Mouse (Mus musculus) left cerebral cortex, adult 18-20 months (tissue): Measurements from ENCODE around the gene Itpkc. TPM values are rescaled to one million over a fixed set of nuclear protein-coding genes. Genes with fewer than 3 reads are reported as not detected.

Source experiments
- DNase-seq, 2 experiments: peaks; one replicate each; pipeline ENCODE4 v3.0.0; 2021 to 2022; ENCODE audit warnings: low spot score in 2 of 2, mixed read lengths in 1 of 2
- total RNA-seq, 2 experiments: library from RNA; stranded (reverse); gene quantifications; 2 replicates each; pipeline ENCODE4 v1.2.3; 2021

The Itpkc gene
- total RNA-seq, 2 experiments from 2014 or later, result 11.3 to 11.7 TPM

DNA sequence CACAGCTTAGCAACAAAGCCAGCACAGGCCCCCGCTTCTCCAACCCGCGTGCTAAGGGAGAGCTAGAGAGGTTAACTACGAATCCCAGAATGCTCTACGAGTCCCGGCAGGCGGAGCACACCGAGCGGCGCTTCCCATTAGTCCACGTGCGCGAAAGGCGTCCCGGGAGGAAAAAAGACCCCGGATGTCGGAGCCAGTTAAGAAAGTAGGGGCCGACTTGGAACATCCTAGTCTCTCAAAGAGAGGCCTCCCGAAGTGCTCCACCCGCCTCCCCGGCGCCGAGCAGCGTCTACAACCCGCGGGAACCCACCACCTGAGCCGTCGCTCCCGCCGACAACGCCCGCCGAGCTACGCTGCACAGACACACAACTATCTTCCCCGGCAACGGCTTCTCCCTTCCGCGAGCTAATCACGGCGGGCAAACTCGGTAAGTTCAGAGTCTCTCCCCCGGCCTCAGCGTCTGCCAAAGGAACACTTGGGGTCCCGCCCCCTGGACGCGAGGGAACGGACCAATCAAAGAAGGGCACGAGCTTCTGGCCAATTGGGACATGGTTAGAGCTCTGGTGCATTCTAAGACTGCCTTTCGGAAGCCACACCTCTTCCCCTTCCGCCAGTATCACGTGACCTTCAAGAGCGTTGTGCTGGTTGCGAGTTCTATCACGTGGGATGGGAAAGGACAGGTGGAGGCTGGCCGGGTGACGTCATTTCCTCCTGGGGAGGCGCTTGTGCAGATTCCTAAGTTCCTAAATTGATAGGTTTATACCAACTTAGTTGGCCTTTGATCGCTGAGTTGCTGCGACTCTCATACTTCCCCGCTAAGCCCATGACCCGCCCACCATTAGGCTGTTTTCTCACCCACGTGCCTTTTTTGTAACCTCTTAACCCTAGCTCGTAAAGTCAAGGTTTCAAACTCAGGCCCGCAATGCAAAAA lies 32.5 kb downstream of the Itpkc start, which contains the start of the genes BC024978 and Snrpa:
TSS of gene BC024978 (plus strand) at position 101 of the 931 bp plus-strand sequence.
TSS of gene Snrpa (minus strand) at position 591 of the 931 bp plus-strand sequence.
- peak; percentile 96 to 97 for DNase-seq

GRCm38 (mm10) chr7:27193731-27194130 lies 34.7 kb downstream of the Itpkc start:
- DNase-seq, result no peak

GRCm38 (mm10) chr7:27192434-27192833 lies 36.0 kb downstream of the Itpkc start:
- no peak for DNase-seq

DNA sequence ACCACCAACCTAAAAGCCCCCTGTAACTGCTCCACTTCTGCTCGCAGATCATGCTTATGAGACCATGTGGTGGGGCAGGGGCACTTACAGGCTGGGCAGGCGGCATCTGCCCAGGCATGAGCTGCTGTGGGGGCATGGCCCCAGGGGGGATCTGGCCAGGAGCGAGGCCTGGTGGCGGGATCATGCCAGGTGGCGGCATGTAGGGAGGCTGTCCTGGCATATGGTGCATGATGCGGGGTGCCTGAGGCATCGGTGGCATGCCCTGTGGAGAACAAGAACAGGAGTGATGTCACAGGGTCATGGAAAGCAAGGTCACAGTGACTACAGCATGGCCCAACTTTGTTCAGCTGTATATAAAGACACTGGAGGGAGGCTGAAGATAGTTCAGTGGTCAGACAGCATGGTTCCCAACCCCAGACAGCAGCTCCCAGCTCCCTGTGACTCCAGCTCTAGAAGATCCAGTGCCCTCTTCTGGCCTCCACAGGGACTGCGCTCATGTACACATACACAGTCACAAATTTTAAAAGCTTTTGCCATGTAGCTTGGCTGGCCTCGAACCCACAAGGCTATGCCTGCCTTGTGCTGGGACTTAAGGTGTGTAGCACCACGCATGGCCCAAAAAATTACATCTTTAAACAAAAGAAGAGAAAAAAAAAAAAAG lies 39.1 kb downstream of the Itpkc start:
- DNase-seq, result no peak

DNA sequence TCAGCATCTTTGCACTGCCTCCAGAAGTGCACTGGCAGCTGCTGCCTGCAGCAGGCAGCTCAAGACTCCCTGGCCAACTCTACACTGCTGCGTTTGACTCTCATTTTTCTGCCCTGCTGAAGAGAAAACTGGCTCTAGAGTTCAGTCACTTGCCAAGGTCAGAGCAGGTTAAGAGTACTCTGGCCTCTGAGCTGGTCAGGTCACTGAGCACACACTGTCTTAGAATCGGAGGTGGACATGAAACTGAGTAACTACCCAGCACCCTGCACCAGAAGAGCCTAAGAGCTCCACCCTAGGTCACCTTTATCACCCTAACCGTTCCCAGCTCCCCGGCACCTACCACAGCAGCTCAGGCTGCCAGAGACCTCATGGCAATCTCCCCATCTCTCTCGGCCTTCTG lies 42.5 kb downstream of the Itpkc start:
- no peak for DNase-seq

DNA sequence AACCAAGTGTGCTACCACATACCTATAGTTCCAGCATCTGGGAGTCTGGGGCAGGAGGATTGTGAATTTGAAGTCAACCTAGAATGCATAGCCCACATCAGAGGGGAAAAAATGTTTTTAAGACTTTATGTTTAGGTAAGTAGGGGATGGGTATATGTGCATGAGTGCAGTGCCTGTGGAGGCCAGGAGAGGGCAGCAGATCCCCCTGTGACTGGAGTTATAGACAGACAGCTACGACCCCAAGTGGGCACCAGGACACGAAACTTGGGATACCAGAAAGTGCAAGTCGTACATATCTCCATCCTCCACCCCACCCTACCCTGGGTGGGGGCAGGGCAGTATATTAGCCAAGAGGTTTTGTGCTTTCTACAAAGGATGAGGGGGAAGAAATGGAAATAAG lies 43.5 kb downstream of the Itpkc start:
- peak in 1 of 2 experiments; percentile 14 for DNase-seq

DNA sequence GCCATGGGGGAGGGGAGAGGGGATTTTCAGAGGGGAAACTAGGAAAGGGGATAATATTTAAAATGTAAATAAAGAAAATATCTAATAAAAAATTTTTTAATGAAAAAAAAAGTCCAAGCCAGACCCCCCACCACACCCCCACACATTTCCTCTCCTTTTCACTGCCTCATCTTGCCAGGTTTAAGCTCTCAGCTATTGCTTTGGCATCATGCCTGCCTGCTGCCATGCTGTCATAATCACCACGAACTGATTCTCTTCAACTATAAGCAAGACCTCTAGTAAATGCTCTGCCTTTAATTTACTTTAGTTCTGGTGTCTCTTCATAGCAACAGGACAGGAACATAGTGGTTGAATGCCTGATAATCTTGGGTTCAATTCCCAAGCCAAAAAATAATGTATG lies 46.0 kb downstream of the Itpkc start:
- no peak for DNase-seq

DNA sequence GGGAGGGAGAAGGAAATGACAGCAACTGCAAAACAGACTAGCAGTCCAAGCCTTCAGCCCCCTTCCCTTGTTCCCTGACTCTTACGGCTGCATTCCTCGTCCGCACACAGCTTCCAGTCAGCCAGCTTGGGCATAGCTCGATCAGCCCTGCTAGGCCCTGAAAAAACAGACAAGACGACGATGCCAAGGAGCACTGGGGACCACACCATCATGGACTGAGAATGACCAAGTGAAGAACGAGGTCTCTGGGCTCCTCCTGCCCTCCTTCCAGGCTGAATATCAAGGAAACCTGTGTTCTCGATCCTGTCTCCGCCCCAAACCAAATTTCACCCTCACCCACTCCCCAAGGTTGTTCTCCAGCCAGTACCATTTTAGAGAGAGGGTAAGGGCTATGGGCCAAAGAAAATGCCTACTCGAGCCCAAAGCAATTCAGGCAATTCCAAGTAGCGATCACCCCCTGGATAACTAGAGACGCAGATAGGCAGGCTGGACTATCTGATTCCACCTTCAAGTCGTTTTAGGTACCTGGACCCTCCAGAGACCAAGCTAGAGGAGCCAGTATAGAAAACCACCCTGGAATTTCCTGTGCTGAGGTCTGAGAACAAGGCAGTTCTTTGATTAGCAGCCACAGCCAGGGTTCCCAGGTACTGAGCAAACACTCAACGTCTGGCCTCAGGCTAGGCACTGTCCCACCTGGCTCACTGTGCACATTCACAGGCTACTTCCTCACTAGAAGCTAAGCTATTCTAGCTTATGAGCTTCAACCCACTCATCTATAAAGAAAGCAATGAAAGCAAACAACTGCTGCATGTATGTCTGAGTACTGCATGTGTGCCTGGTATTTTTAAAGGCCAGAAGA lies 47.4 kb downstream of the Itpkc start, which contains the start of the genes Gm21983 and Mia:
TSS of gene Gm21983 (minus strand) at position 250 of the 859 bp plus-strand sequence.
TSS of gene Mia (minus strand) at position 321 of the 859 bp plus-strand sequence.
- no peak for DNase-seq

- DNase-seq, result no peak
Measured at GRCm38 (mm10) chr7:27180036-27180435, 48.4 kb downstream of the Itpkc start.

- no peak for DNase-seq
Measured at GRCm38 (mm10) chr7:27179217-27179918, 49.1 kb downstream of the Itpkc start.

DNA sequence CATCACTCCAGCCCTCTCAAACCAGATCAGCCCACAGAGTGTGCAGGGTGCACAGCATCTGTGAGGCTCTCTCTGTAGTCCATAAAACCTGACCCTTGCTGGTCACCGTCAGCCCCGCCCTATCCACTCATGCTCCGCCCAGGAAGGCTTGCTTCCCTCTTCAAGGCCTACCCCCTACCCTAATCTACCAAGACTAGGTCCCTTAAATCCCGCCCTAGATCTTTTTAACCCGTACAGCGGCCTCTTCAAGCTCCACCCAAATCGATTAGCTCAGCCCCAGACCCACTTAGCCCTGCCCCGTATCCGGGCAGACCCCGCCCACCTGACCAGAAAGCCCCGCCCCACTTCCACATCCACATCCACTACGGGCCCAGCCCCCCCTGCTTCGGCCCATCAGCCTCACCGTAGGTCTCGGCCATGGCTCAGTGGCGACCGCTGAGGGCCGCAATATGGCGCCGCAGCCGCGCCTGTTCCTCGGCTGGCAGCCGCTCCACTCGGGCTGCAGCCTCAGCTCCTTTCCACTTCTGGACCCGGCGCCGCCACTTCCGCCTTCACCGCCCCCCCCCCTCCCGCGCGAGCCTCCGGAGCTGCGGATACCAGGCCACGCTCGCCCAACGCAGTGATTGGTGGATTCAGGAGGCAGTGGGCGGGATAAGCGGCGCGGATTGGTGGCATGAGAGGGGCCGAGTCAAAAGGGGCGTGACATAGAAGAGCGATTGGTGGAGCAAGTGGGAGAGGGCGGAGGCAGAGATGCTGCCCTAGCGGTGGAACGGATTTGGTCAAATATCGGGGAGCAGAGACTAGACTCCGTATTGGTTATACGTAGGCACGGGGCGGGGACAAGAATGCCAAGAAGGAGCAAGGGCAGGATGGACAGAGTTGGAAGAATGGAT lies 49.9 kb downstream of the Itpkc start, which contains the start of gene Rab4b:
TSS of gene Rab4b (minus strand) at position 573 of the 893 bp plus-strand sequence.
- DNase-seq, result peak; percentile 98 to 99

- DNase-seq, result no peak
Measured at GRCm38 (mm10) chr7:27177942-27178323, 50.5 kb downstream of the Itpkc start.

DNA sequence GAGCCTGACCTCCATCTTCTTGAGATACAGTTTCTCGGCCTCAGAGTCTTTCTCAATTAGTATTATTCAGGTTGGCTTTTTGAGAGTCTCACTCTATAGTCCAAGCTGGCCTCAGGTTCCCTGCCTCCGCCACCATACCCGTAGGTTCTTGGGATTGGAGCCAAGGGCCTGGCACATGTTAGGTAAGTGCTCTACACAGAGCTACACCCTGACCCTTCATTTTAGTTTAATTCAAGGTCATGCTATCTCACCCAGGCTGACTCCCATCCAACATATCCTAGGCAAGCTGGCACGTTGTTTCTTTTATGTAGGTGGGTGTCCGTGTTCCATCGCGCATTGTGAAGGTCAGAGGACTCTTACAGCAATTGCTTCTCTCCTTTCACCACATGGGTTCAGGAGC lies 53.6 kb downstream of the Itpkc start:
- no peak for DNase-seq

GRCm38 (mm10) chr7:27174496-27174895 lies 54.0 kb downstream of the Itpkc start:
- no peak for DNase-seq

- no peak for DNase-seq
Measured at GRCm38 (mm10) chr7:27170981-27171380, 57.5 kb downstream of the Itpkc start.

GRCm38 (mm10) chr7:27168371-27168770 lies 60.1 kb downstream of the Itpkc start:
- no peak for DNase-seq

DNA sequence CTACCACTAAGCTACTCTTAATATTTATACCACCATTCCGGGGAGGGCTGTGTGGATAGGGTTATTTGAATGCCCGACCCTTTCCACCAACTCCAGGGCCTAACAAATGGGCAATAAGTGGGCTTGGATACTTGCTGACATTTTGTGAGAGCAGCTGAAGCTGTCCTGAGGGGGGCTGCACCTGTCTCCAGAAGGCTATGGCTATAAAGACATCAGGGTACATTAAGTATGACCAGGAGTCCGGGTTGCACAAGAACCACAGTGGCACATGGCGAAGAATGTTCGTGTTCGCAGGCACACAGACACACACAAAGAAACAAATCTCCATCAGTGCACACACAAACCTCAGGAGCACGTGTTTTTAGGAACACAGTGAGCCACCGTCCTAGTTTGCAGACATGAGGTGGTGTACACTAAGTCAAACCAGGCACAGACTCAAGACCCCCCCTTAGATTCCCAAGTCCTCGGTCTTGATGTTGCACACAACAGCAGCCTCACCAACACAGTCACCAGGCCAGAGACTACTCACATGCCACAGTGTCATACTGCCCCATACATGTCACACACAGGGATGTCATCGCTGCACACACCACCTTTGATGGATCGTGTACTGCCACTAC lies 60.9 kb downstream of the Itpkc start:
- no peak for DNase-seq

GRCm38 (mm10) chr7:27166614-27167474 lies 61.6 kb downstream of the Itpkc start, which contains the start of gene Egln2:
Egln2 (minus strand) TSS chr7:27166802.
- peak; percentile 93 to 94 for DNase-seq
